Mouse (Mus musculus) embryonic facial prominence, embryonic 12.5 days (tissue): Measurements from ENCODE around the gene Hip1. TPM values are rescaled to one million over a fixed set of nuclear protein-coding genes. Genes with fewer than 3 reads are reported as not detected.
A peak's percentile ranks its signal among the peaks of the same experiment; 100 is the strongest.

ENCODE experiments used
- ATAC-seq: fragments of 200-750 bp; cut with Nextera tagmentation; 2 replicates; pipeline ENCODE4 v1.8.0; 2017; ENCODE audit not compliant: insufficient number of reproducible peaks, insufficient read depth, low FRiP score, low TSS enrichment
- H3K27ac ChIP-seq: fragments of 300-500 bp; sonication (generic); 2 replicates; pipeline ENCODE4 v1.5.1; 2016; ENCODE audit warnings: mild to moderate bottlenecking
- H3K27me3 ChIP-seq: fragments of 300-500 bp; sonication (generic); 2 replicates; pipeline ENCODE4 v1.6.1; 2016; ENCODE audit warnings: mild to moderate bottlenecking, moderate library complexity
- H3K36me3 ChIP-seq: fragments of 300-500 bp; sonication (generic); 2 replicates; pipeline ENCODE4 v1.6.1; 2016; ENCODE audit warnings: mild to moderate bottlenecking
- H3K4me1 ChIP-seq: fragments of 300-500 bp; sonication (generic); 2 replicates; pipeline ENCODE4 v1.6.1; 2016
- H3K4me2 ChIP-seq: fragments of 300-500 bp; sonication (generic); replicated peaks from 2 replicates; pipeline ENCODE4 v1.6.1; 2016; ENCODE audit warnings: mild to moderate bottlenecking, moderate library complexity
- H3K4me3 ChIP-seq: fragments of 300-500 bp; sonication (generic); 2 replicates; pipeline ENCODE4 v1.5.1; 2016; ENCODE audit warnings: mild to moderate bottlenecking
- H3K9ac ChIP-seq: fragments of 300-500 bp; sonication (generic); 2 replicates; pipeline ENCODE4 v1.6.1; 2016; ENCODE audit warnings: mild to moderate bottlenecking, moderate library complexity
- H3K9me3 ChIP-seq: fragments of 300-500 bp; sonication (generic); 2 replicates; pipeline ENCODE4 v1.6.1; 2016; ENCODE audit warnings: mild to moderate bottlenecking, moderate library complexity
- WGBS: fragments of 180-500 bp; shearing (Covaris S2); methylation state at CpG from one replicate; pipeline ENCODE4 v1.1.7; 2016; 5-methylcytosine and 5-hydroxymethylcytosine counted together
- polyA plus RNA-seq: library from polyadenylated mRNA; unstranded; fragments of >200 nt; fragmentation: Nextera tagmentation; extraction: Ambion mirVana; gene quantifications from 2 replicates; pipeline ENCODE4 v1.2.1, GENCODE M21; 2016

The Hip1 gene
- polyA plus RNA-seq, 1 experiment from 2014 or later: 57.9 TPM

DNA sequence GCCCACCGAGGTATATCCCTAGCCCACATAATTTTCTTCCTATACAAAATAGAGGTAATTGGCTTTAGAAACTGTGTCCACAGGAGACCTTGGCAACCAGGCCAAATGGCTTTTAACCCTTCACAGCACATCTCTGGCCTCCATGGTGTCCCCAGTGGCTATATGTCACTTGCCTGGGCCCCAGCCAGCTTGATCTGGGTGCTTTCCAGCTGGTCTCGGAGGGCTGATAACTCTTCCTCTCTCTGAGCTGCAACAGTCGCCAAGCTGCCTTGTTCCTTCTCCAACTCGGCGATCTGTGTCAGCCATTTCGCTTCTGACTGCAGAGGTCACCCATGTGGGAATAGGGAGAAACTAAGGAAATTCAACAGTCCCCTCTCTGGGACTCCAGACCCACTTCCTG is 113.8 kb downstream of the Hip1 start:
- Histone ChIP-seq H3K27ac (no peak overlapping the region), H3K4me2 (no peak overlapping the region), H3K36me3 (peaks cover 94% of the 10 kb centered on the region), H3K9me3 (peaks cover 4% of the 10 kb centered on the region; the same call in 1 of the 2 replicates), H3K27me3 (no peaks in the 10 kb centered on the region), H3K4me1 (no peaks in the 10 kb centered on the region), H3K4me3 (no peak overlapping the region), H3K9ac (no peak overlapping the region)
- no peak for ATAC-seq
- 92% methylated on average over 6 of the region's 6 CpGs for WGBS

DNA sequence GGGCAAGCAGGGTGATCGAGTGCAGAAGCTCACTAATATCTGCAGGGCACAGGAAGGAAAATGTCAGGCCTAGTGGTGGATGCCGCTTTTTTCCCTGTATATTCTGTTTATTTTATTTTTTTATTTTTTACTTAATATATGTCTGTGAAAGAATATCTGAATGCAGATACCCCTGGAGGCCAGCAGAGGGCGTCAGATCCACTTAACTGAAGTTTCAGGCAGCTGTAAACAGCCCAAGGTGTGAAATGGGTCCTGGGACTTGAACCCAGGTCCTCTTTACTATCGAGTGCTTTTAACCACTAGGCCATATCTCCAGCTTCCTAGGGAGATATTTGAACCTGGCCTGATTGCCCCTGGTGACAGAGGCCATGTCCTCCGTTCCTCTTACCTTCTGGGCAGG is 116.1 kb downstream of the Hip1 start:
- no peak overlapping the region for H3K27ac ChIP-seq
- no peaks in the 10 kb centered on the region for H3K4me1 ChIP-seq
- ATAC-seq: no peak
- H3K36me3 ChIP-seq: peaks cover 92% of the 10 kb centered on the region
- no peak overlapping the region for H3K4me3 ChIP-seq
- no peaks in the 10 kb centered on the region for H3K27me3 ChIP-seq
- H3K9me3 ChIP-seq: 0 out of 2 replicates have a peak, but pooled peaks cover under 1% of the 10 kb centered on the region
- no peak overlapping the region for H3K9ac ChIP-seq
- 73% methylated on average over 5 of the region's 5 CpGs for WGBS
- no peak overlapping the region for H3K4me2 ChIP-seq

DNA sequence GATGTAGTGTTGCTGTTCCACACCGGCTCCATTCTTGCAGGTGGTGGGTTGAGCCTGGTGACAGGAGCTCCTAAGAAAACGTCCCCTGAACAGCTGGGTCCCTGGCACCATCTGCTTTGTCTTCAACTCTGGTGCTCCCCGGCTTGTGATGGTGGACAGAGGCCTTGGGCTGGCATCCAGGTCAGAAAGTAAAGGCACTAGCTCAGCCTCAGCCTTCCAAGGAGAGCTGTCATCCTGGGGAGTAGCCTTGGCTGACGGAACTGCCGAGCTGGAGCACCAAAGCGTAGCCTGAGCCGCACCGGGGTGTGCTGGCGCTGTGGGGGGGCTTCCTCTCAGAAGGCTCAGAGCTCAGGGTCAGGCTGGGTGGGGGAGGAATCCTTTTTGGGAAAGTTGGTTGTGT is 134.7 kb downstream of the Hip1 start:
- H3K9me3 ChIP-seq: no peaks in the 10 kb centered on the region
- H3K27me3 ChIP-seq: no peaks in the 10 kb centered on the region
- H3K4me3 ChIP-seq: no peak overlapping the region
- 88% methylated on average over 9 of the region's 9 CpGs for WGBS
- H3K4me2 ChIP-seq: no peak overlapping the region
- no peak overlapping the region for H3K9ac ChIP-seq
- H3K27ac ChIP-seq: no peak overlapping the region
- no peaks in the 10 kb centered on the region for H3K4me1 ChIP-seq
- no peak for ATAC-seq
- peaks cover 55% of the 10 kb centered on the region for H3K36me3 ChIP-seq

DNA sequence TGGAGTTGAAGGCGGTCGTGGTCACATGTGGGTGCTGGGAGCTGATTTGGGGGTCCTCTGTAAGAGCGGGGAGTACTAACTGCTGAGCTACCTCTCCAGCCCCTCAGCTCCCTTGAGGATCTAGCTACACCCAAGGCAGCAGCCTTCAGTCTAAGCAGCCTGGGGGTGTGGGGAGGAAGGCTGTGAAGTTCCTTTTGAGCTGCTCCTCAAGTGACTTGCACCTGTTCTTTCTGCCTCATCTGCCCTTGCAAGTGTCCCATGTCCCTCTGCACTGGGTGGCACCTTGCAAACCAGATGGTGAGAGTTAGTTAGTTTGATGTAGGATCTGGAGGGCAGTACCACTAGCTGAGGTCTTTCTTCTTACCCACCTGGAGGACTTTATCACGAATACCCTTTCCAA is 136.8 kb downstream of the Hip1 start:
- no peak for ATAC-seq
- no peaks in the 10 kb centered on the region for H3K9me3 ChIP-seq
- 0 out of 2 replicates have a peak, but pooled peaks cover 3% of the 10 kb centered on the region for H3K4me1 ChIP-seq
- no peaks in the 10 kb centered on the region for H3K27me3 ChIP-seq
- WGBS: 91% methylated on average over 4 of the region's 4 CpGs
- peaks cover 34% of the 10 kb centered on the region for H3K36me3 ChIP-seq
- no peak overlapping the region for H3K4me3 ChIP-seq
- H3K27ac ChIP-seq: no peak overlapping the region
- no peak overlapping the region for H3K9ac ChIP-seq
- no peak overlapping the region for H3K4me2 ChIP-seq

DNA sequence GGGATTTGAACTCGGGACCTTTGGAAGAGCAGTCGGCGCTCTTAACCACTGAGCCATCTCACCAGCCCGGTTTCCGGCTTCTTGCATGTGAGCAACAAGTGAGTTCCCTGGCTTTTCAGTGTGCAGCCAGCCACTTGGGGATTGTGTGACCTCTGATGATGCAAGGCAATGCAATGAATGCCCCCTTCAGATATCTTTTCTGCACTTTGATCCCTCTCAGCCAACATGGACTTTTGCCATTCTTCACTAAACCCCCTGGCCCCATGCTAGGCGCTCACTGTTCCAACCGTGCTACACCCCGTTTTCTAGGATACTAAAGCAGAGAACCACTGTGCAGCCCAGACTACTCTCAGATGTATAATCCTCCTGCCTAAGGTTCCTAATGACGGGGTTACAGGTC is 139.5 kb downstream of the Hip1 start:
- ATAC-seq: no peak
- Histone ChIP-seq H3K4me3 (no peak overlapping the region), H3K4me1 (0 out of 2 replicates have a peak, but pooled peaks cover 3% of the 10 kb centered on the region), H3K36me3 (peaks cover 14% of the 10 kb centered on the region), H3K27ac (no peak overlapping the region), H3K4me2 (no peak overlapping the region), H3K9ac (no peak overlapping the region), H3K27me3 (no peaks in the 10 kb centered on the region), H3K9me3 (no peaks in the 10 kb centered on the region)
- 85% methylated on average over 9 of the region's 9 CpGs for WGBS

DNA sequence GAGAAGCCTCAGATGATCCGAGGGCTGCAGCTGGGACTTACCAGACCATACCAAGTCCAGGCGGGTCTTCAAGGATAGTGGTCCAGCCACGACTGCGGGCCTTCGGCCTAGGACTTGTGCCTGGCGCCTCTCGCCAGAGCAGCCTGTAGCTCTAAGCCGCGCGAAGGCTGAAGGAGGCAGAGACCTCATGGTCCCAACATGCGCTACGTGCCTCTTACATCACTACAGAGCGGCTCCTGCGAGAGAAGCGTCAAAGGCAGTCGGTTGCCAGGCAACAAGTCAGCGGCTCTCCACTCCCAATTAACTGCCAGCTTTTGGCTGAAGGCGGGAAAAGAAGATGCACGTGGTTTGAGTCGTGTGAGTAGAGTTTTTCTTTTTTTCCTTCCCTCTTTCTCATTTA is 140.3 kb downstream of the Hip1 start:
- H3K9ac ChIP-seq: no peak overlapping the region
- peaks cover 5% of the 10 kb centered on the region for H3K36me3 ChIP-seq
- no peak overlapping the region for H3K4me2 ChIP-seq
- H3K4me3 ChIP-seq: no peak overlapping the region
- 0 out of 2 replicates have a peak, but pooled peaks cover 3% of the 10 kb centered on the region for H3K4me1 ChIP-seq
- no peak overlapping the region for H3K27ac ChIP-seq
- no peaks in the 10 kb centered on the region for H3K9me3 ChIP-seq
- no peaks in the 10 kb centered on the region for H3K27me3 ChIP-seq
- WGBS: 32% methylated on average over 20 of the region's 20 CpGs
- ATAC-seq: no peak

DNA sequence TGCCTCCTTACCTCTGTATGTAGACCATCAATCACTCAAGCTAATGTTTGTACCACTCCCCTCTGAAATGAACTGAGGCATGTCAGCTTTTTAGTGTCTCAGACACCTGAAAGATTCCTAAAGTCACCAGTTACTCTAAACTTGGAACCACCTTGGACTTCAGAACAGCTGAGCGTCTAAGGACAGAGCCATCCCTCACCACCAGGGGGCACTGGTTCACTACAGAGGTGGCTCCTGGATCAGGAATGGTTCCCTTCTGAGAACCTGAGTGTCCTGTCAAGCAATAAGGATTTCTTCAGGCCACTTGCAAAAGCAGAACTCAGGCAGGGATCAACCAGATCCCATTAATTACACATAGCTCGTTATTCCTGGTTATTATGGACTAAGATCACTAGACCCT is 144.7 kb downstream of the Hip1 start:
- no peak overlapping the region for H3K4me2 ChIP-seq
- H3K9ac ChIP-seq: no peak overlapping the region
- ATAC-seq: no peak
- H3K27me3 ChIP-seq: no peaks in the 10 kb centered on the region; the same call in 1 of the 2 replicates
- H3K9me3 ChIP-seq: no peaks in the 10 kb centered on the region
- H3K4me1 ChIP-seq: 0 out of 2 replicates have a peak, but pooled peaks cover 3% of the 10 kb centered on the region
- 2% methylated on average over 2 of the region's 2 CpGs for WGBS
- H3K4me3 ChIP-seq: no peak overlapping the region
- no peak overlapping the region for H3K27ac ChIP-seq
- no peaks in the 10 kb centered on the region for H3K36me3 ChIP-seq

DNA sequence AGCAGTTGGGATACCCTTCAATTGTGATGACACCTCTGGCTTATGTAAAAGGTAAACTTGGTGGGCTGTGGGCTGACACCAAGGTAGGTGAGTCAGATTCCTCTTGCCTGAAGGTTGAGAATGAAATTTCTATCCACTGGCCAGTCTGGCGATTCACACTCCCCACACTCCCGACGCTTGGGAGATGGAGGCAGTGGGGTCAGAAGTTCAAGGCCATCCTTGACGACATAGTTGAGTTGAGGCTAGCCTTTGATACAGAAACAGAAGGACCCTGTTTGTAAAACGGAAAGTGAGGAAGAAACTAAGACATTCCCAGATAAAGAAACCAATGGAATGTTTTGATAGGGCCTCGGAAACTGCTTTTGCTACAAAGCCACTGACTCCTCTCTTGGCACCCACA is 145.5 kb downstream of the Hip1 start:
- no peaks in the 10 kb centered on the region for H3K4me1 ChIP-seq
- no peaks in the 10 kb centered on the region for H3K36me3 ChIP-seq
- H3K9me3 ChIP-seq: no peaks in the 10 kb centered on the region
- no peak overlapping the region for H3K4me2 ChIP-seq
- 69% methylated on average over 6 of the region's 6 CpGs for WGBS
- H3K27me3 ChIP-seq: no peaks in the 10 kb centered on the region; the same call in 1 of the 2 replicates
- H3K9ac ChIP-seq: no peak overlapping the region
- ATAC-seq: no peak
- H3K27ac ChIP-seq: no peak overlapping the region
- no peak overlapping the region for H3K4me3 ChIP-seq

DNA sequence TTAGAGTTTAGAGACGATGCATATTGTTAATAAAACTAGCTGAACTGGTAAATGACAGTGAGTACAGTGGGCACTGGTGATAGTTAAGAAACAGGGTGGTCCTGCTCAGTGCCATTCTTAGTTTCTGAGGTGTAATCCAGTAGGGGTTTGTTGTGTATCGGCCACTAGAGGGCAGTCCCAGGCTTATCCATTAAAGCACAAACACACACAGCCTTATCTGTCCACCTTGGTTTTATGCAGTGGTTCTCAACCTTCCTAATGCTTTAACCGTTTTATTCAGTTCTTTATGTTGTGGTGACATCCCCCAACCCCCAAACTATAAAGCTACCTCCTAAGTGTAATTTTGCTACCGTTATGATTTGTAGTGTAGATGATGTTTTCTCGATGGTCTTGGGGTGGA is 149.1 kb downstream of the Hip1 start:
- 58% methylated on average over 5 of the region's 5 CpGs for WGBS
- peaks cover 13% of the 10 kb centered on the region for H3K4me1 ChIP-seq
- no peak for ATAC-seq
- no peaks in the 10 kb centered on the region; the same call in 1 of the 2 replicates for H3K27me3 ChIP-seq
- no peak overlapping the region for H3K4me2 ChIP-seq
- no peak overlapping the region for H3K9ac ChIP-seq
- no peak overlapping the region for H3K27ac ChIP-seq
- peaks cover 16% of the 10 kb centered on the region for H3K36me3 ChIP-seq
- H3K9me3 ChIP-seq: no peaks in the 10 kb centered on the region
- H3K4me3 ChIP-seq: no peak overlapping the region

DNA sequence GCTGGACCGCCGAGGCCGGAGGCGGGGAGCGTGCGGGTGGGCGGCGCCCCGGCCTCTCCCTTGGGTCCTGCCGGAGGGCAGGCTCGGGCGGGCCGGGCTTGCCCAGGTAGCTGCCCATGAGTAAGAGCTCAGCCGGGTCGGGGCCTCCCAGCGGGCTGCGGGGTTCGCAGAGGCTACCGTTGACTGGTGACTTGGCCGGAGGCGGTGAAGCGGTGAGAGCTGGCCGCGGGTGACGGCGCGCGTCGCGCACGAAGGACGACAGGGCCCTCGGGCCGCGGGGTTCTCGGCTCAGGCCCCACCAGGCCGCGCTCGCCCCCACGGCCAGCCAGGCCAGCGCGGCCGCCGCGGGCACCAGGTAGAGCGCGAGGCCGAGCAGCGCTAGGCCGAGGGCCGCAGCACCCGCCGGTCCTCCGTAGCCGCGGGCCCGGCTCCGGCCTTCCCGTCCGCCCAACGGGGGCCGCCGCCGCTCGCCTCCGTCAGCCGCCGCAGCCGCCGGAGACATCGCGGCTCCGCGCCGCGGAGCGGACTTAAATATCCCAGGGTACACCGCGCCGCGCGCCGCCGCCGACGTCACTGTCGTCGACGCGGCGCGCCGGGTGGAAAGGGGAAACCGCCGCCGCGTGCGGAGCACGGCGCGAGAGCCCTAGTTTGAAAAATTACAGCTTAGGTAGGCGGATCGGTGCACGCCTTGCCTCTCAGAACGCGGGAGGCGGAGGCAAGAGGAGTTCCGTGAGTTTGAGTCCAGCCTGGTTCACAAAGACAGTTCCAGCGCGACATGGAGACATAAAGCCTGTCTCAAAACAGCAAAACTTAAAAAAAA is 150.7 kb downstream of the Hip1 start, which contains the start of gene Pom121:
TSS of gene Pom121 (minus strand) at position 543 of the 820 bp plus-strand sequence.
- Histone ChIP-seq H3K4me1 (peaks cover 13% of the 10 kb centered on the region), H3K4me3 (peak within 1 kb of the TSS; percentile 99), H3K27ac (peak within 1 kb of the TSS; percentile 91), H3K27me3 (no peaks in the 10 kb centered on the region; the same call in 1 of the 2 replicates), H3K9me3 (no peaks in the 10 kb centered on the region), H3K36me3 (peaks cover 30% of the 10 kb centered on the region), H3K4me2 (peak within 1 kb of the TSS; percentile 81), H3K9ac (peak within 1 kb of the TSS; percentile 98)
- peak; percentile 79 for ATAC-seq
- under 1% methylated on average over 98 of the region's 110 CpGs for WGBS

DNA sequence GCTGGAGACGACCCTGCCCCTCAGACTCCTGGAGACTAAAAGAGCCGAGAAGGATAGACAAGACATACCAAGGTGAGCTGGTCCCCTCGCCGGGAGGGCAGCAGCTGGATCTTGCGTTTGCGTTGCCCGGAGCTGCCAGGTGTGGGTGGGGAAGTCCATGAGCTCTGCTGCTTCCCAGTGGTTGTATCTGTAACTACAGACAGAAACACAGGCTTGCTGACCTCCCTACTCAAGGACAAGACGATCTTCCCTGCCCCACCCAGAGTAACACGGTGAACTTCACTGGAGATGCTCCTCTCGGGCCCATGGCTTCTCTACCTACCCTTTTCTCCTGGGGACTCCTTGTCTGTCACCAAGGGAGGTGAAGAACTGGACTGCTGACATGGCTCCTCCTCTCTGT is 161.1 kb downstream of the Hip1 start:
- H3K27ac ChIP-seq: no peak overlapping the region
- no peaks in the 10 kb centered on the region for H3K9me3 ChIP-seq
- H3K9ac ChIP-seq: no peak overlapping the region
- WGBS: 85% methylated on average over 10 of the region's 10 CpGs
- H3K27me3 ChIP-seq: no peaks in the 10 kb centered on the region
- peaks cover 96% of the 10 kb centered on the region for H3K36me3 ChIP-seq
- no peaks in the 10 kb centered on the region for H3K4me1 ChIP-seq
- ATAC-seq: no peak
- H3K4me3 ChIP-seq: no peak overlapping the region
- no peak overlapping the region for H3K4me2 ChIP-seq

DNA sequence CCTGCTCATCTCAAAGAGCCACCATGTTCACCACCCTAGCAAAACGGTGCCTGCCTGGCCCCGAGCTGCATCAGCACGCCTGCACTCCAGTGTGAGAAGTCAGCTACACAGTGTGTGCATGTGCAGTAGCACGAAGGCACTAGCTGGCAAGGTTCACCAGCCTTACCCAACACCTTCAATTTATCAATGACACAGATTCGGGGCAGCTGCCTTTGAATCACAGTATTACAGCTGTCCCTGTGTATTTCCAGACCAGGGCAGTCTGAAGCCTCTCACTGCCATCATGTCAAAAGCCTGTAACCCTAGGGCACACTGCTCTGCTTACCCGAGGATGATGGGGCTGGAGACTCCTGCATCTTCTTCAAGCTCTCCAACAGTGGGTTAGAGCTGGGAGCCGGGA is 162.2 kb downstream of the Hip1 start:
- H3K4me2 ChIP-seq: no peak overlapping the region
- WGBS: 93% methylated on average over 7 of the region's 7 CpGs
- ATAC-seq: no peak
- no peaks in the 10 kb centered on the region for H3K9me3 ChIP-seq
- no peaks in the 10 kb centered on the region for H3K27me3 ChIP-seq
- no peak overlapping the region for H3K4me3 ChIP-seq
- no peak overlapping the region for H3K27ac ChIP-seq
- H3K36me3 ChIP-seq: peaks cover 96% of the 10 kb centered on the region
- no peak overlapping the region for H3K9ac ChIP-seq
- no peaks in the 10 kb centered on the region for H3K4me1 ChIP-seq
